Mouse (Mus musculus): ENCODE measurements at regions not wholly inside any gene's neighbourhood (a gene's known extent, or its start where the extent isn't known, plus 50 kb on each side); places are given as distances from the start of the nearest gene placed in this dataset.

DNA sequence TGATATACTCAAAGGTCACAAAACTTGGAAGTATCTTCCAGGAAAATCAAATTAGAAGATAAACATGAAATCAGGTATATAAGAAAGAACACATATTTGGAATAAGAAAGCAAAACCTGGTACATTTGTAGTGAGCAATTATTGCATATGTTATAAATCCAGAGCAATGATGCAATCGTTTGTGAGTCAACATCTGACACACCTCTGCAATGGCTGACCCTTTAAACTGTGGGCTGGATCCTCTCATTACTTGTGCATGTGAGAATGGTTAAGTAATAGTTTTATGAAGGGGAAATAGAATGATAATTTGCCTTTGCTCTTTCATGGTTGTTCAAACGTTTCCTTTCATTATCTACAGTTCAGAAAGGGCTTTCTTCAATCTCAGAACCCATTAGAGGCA lies 165.0 kb upstream of the Klf7 start:
- H3K9ac ChIP-seq (replicated peaks), result no peak overlapping the region
- 69% methylated on average over 2 of the region's 2 CpGs for WGBS
- no peak overlapping the region for H3K4me3 ChIP-seq (replicated peaks)
- H3K27ac ChIP-seq, result no peak overlapping the region
- no peak for ATAC-seq (ENCODE audit: insufficient number of reproducible peaks, insufficient read depth, low FRiP score, low TSS enrichment, low read depth)
- H3K4me1 ChIP-seq (replicated peaks), result peaks cover 4% of the 10 kb centered on the region; the same call in 1 of the 2 replicates
- H3K9me3 ChIP-seq, result no peaks in the 10 kb centered on the region
- H3K27me3 ChIP-seq, result 0 out of 2 replicates have a peak, but pooled peaks cover 3% of the 10 kb centered on the region
- no peak overlapping the region for H3K4me2 ChIP-seq
- no peaks in the 10 kb centered on the region for H3K36me3 ChIP-seq

DNA sequence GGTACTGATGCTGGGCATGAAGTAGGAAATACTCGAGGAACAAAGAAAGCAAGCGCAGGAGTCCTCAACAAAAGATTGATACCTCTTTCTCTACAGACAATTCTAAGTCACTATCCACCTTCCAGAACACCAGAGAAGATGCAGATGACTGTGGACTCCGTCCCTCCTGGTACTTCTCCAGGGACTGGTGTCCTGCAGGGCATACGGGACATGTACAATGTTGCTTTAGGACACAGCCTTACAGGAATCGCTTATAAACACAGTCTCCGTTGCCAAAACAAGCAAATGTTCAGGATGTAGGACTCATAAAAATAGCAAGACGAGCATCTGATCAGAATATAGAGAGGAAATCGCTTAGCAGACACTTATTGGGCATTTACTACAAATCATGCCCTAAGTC lies 162.6 kb upstream of the Klf7 start:
- Histone ChIP-seq H3K4me3 (replicated peaks) (no peak overlapping the region), H3K9ac (replicated peaks) (no peak overlapping the region), H3K27me3 (0 out of 2 replicates have a peak, but pooled peaks cover 3% of the 10 kb centered on the region), H3K27ac (no peak overlapping the region), H3K4me2 (no peak overlapping the region), H3K36me3 (no peaks in the 10 kb centered on the region), H3K4me1 (replicated peaks) (peaks cover 4% of the 10 kb centered on the region; the same call in 1 of the 2 replicates), H3K9me3 (no peaks in the 10 kb centered on the region)
- 82% methylated on average over 8 of the region's 8 CpGs for WGBS
- ATAC-seq (ENCODE audit: insufficient number of reproducible peaks, insufficient read depth, low FRiP score, low TSS enrichment, low read depth), result no peak

DNA sequence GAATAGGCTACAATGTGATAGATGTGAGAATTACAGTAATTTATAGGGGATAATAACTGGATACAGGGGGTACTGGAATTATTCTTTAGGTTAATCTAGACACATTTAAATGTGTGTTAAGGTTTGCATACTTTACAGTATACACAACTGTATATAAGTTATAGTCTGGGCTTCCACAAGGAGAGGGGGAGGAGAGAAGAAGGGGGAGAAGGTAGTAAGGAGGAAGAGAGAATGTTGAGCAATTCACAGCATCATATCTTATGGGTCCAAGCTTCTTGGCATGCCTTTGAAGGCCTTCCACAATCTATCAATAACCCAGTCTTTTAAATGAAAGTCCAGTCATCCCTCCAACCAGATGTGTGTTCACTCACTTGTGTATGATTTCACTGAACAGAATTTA lies 153.8 kb upstream of the Klf7 start:
- Histone ChIP-seq H3K4me2 (no peak overlapping the region), H3K9me3 (no peaks in the 10 kb centered on the region), H3K4me1 (replicated peaks) (no peaks in the 10 kb centered on the region; the same call in 1 of the 2 replicates), H3K27me3 (no peaks in the 10 kb centered on the region), H3K27ac (no peak overlapping the region), H3K9ac (replicated peaks) (no peak overlapping the region), H3K4me3 (replicated peaks) (no peak overlapping the region), H3K36me3 (no peaks in the 10 kb centered on the region)
- ATAC-seq (ENCODE audit: insufficient number of reproducible peaks, insufficient read depth, low FRiP score, low TSS enrichment, low read depth), result no peak

DNA sequence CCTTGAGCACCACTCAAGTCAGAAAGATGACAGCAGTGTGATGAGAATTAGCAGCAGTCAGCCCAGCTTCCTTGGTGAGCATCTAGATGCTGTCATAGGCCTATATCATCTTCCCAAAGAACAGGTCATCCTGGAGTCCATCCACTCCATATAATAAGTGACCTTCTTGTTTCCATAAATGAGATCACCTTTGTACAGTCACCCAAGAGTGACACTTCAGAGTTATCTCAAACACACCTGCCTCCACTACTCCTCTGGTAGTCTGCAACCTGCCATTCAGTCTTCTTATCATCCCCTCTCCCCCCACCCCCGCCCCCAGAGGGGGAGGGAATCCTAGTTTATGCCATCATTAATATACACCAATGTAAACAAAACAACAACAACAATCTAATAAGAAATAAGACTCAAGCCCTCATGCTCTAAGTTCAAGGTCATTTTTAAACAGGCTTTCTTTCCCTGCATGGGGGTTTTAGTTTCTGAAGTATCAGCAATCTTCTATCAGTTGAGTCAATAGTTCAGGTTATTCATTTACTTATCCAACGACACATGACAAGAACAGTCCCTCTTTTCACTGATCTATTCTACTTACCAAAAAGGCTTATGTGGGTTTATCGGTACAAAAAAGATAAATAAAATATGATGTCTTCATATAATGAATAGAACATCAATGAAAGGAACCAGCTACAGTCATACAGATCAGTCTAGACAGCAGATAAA lies 153.2 kb upstream of the Klf7 start:
- H3K4me3 ChIP-seq (replicated peaks), result no peak overlapping the region
- no peaks in the 10 kb centered on the region for H3K36me3 ChIP-seq
- no peaks in the 10 kb centered on the region; the same call in 1 of the 2 replicates for H3K4me1 ChIP-seq (replicated peaks)
- H3K27me3 ChIP-seq, result no peaks in the 10 kb centered on the region
- no peak overlapping the region for H3K27ac ChIP-seq
- H3K9ac ChIP-seq (replicated peaks), result no peak overlapping the region
- H3K4me2 ChIP-seq, result no peak overlapping the region
- ATAC-seq (ENCODE audit: insufficient number of reproducible peaks, insufficient read depth, low FRiP score, low TSS enrichment, low read depth), result no peak
- 88% methylated on average over 3 of the region's 3 CpGs for WGBS
- H3K9me3 ChIP-seq, result no peaks in the 10 kb centered on the region

DNA sequence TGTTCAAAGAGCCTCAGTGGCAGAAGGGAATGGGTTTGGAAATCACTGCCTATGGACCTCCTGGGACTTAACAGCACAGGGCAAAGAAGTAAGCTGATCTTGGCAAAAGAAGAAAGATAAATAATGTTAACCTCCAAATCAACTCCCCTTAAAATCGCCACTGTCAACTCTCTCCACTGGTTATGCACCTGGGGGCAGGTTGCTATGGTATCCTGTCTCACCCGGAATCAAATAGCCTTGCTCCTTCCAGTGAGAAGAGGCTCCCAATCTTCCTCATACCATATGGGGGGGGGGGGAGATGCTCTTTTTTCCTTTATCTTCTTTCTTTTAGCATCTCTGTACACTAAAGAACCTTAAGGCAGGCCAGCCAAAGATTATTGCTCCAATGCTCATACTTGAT lies 135.2 kb upstream of the Klf7 start:
- Histone ChIP-seq H3K4me2 (no peak overlapping the region), H3K9me3 (no peaks in the 10 kb centered on the region), H3K4me1 (replicated peaks) (no peaks in the 10 kb centered on the region), H3K27me3 (no peaks in the 10 kb centered on the region), H3K9ac (replicated peaks) (no peak overlapping the region), H3K27ac (no peak overlapping the region), H3K36me3 (no peaks in the 10 kb centered on the region), H3K4me3 (replicated peaks) (no peak overlapping the region)
- 67% methylated on average over 2 of the region's 2 CpGs for WGBS
- ATAC-seq (ENCODE audit: insufficient number of reproducible peaks, insufficient read depth, low FRiP score, low TSS enrichment, low read depth), result no peak

DNA sequence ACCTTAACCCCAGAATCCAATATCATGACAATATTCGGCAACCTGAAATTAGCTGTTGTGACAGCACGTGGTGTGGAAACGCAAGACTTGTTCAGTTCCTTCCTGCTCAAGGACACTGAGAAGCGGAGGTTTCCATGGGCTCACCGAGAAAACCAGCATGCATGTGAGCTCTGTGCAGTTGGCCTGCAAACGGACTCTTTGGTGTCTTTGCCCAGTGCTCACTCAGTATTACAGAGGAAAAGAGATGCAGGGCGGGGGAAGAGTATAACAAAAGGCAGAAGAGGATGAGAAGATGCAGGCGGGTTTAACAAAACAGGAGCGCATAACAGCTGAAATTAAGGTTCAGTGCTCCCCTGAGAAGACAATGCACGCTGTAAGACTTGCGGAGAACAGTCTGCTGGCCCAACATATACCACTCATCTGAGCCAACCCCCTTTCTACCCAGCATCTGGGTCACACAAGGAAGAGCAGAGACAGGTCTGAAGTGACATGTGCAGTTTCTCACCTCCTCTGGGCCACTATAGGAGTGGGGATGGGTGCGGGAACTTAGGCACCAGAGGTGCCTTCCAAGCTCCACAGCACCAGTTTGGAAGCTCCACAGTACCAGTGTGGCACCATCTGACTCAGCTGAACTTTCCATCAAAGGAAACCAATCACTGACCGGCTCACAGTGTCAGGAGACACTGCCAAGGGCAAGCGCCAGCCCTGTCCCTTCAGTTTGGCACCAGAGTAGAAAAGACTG lies 133.6 kb upstream of the Klf7 start:
- Histone ChIP-seq H3K9ac (replicated peaks) (no peak overlapping the region), H3K4me2 (no peak overlapping the region), H3K4me1 (replicated peaks) (no peaks in the 10 kb centered on the region), H3K27me3 (no peaks in the 10 kb centered on the region), H3K27ac (no peak overlapping the region), H3K36me3 (no peaks in the 10 kb centered on the region), H3K4me3 (replicated peaks) (no peak overlapping the region), H3K9me3 (no peaks in the 10 kb centered on the region)
- WGBS, result 83% methylated on average over 14 of the region's 14 CpGs
- ATAC-seq (ENCODE audit: insufficient number of reproducible peaks, insufficient read depth, low FRiP score, low TSS enrichment, low read depth), result no peak

DNA sequence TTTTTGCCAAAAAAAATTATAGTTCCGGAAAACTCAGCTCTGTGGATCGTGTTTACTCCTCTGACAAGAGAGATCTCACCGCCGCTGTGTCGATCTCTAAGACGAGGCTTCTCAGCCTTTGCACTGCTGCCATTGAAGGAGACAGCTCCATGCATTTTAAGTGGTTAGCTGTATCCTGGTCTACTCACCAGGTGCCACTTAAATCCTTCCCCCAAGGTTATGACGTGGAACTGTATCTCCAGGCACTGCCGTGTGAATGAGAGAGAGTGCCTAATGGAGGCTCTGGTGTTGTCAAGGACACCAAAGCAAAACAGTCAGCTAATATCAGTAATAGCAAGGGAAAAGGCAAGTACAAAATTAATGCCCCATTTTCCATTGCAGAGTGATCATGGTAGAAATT lies 132.6 kb upstream of the Klf7 start:
- ATAC-seq (ENCODE audit: insufficient number of reproducible peaks, insufficient read depth, low FRiP score, low TSS enrichment, low read depth), result no peak
- WGBS, result 81% methylated on average over 8 of the region's 8 CpGs
- H3K27me3 ChIP-seq, result no peaks in the 10 kb centered on the region

DNA sequence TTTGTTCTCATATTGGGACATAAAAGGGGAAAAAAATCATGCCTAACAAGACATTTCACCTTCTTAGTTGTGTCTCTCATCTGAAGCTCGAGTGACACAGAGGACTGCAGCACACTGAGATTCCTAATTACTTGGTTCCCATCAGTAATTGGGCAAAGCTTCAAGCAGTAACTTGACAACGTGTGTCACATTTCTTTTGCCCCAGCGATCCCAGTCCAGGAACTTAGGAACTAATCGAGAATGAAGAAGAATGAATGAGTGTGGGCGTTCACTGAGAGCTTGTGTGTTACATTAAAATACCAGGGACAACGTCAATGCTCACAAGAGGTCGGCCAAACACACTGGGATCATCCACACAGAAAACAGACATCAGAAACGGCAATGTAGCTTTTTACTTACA lies 131.9 kb upstream of the Klf7 start:
- no peak overlapping the region for H3K9ac ChIP-seq (replicated peaks)
- no peak overlapping the region for H3K27ac ChIP-seq
- H3K36me3 ChIP-seq, result no peaks in the 10 kb centered on the region
- WGBS, result 71% methylated on average over 8 of the region's 8 CpGs
- no peaks in the 10 kb centered on the region for H3K4me1 ChIP-seq (replicated peaks)
- H3K9me3 ChIP-seq, result no peaks in the 10 kb centered on the region
- H3K4me2 ChIP-seq, result no peak overlapping the region
- H3K4me3 ChIP-seq (replicated peaks), result no peak overlapping the region
- ATAC-seq (ENCODE audit: insufficient number of reproducible peaks, insufficient read depth, low FRiP score, low TSS enrichment, low read depth), result no peak
- no peaks in the 10 kb centered on the region for H3K27me3 ChIP-seq

More for the DNA sequence above, 132.6 kb upstream of the Klf7 start:
- Histone ChIP-seq H3K27ac (no peak overlapping the region), H3K4me3 (replicated peaks) (no peak overlapping the region), H3K4me1 (replicated peaks) (no peaks in the 10 kb centered on the region), H3K4me2 (no peak overlapping the region), H3K9me3 (no peaks in the 10 kb centered on the region), H3K9ac (replicated peaks) (no peak overlapping the region), H3K36me3 (no peaks in the 10 kb centered on the region)

DNA sequence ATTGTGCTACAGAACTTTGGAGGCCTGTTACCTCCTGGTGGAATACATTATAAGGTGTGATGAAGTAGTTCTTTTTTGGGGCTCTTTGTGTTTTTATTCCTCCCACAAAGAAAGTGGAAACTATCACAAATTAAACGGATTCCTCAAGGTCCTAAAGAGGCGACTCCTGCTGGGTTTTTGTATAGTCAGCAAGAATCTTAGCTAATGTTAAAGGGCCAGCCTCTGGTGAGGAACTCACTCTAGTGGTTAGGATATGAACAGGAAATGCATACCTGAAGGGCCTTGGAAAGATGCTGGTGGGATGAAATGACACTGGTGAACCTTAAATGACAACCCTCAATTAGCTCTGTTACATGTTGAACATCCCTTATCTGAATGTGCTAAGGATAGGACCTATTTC lies 120.3 kb upstream of the Klf7 start:
- H3K4me3 ChIP-seq (replicated peaks), result no peak overlapping the region
- no peaks in the 10 kb centered on the region for H3K36me3 ChIP-seq
- no peaks in the 10 kb centered on the region for H3K27me3 ChIP-seq
- H3K27ac ChIP-seq, result no peak overlapping the region
- ATAC-seq (ENCODE audit: insufficient number of reproducible peaks, insufficient read depth, low FRiP score, low TSS enrichment, low read depth), result no peak
- H3K4me1 ChIP-seq (replicated peaks), result no peaks in the 10 kb centered on the region
- H3K4me2 ChIP-seq, result no peak overlapping the region
- no peaks in the 10 kb centered on the region for H3K9me3 ChIP-seq
- WGBS, result 68% methylated on average over 2 of the region's 2 CpGs
- no peak overlapping the region for H3K9ac ChIP-seq (replicated peaks)

DNA sequence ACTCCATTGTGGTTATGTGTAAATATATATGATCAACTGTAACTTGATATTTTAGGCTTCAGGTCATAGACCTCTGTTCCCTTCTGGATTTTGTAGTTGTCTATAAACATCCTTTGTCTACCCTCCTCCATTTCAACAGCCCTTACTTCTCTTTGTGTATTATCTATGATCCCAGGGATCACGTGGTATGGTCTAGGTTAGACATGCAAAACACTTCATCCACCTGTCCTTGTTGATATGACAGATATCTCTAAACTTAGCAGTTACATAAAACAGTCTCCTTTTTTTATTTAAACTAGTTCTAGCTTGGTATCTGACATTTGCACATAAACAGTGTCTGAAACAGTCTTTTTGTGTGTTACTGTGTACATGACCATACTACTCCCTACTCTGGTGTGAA lies 107.6 kb upstream of the Klf7 start:
- Histone ChIP-seq H3K9me3 (no peaks in the 10 kb centered on the region), H3K4me3 (replicated peaks) (no peak overlapping the region), H3K4me2 (no peak overlapping the region), H3K27me3 (no peaks in the 10 kb centered on the region), H3K36me3 (no peaks in the 10 kb centered on the region), H3K9ac (replicated peaks) (no peak overlapping the region), H3K4me1 (replicated peaks) (peaks cover 8% of the 10 kb centered on the region), H3K27ac (no peak overlapping the region)
- WGBS, result 90% methylated on average over 1 of the region's 1 CpGs
- no peak for ATAC-seq (ENCODE audit: insufficient number of reproducible peaks, insufficient read depth, low FRiP score, low TSS enrichment, low read depth)

DNA sequence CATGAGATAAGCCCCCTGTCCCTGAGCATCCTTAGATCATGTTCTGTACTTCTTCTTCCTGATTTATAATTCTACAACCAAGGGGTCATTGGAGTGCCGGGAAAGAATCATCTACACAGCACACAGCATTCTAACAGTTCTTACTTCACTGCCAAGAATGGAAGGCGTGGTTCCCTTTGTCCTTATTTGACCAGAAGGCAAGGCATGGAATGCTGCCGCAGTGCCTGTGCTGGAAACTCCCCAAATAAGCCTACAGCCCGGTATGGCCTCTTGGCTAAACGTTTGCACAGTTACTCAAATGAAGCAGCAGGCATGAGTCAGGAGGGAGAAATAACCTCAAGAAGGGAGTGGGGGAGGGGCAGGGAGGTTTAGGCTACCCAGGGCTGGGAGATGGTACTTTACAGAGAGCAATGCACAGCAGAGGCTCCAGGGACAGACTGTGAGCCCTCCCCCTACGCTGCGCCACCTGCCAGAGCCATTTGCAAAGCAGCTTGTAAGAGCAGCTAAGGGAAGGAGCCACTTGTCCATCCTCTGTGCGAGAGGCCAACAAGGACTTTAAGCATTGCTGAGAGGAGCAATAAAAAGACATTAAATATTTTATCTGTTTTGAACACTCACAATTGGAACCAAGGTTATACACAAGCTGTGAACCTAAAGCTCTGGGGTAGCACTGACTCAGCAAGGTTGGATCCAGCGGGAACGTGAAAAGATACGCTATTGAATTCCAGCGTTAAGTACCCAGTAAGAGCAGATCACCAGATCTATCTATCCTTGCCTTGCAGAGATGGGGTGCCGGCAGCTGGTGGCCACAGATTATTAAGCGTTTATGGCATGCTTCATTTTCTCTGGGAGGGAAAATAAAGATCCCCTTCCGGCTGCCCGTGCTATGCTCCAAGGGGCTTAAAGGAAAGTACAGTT lies 104.2 kb upstream of the Klf7 start:
- Histone ChIP-seq H3K36me3 (no peaks in the 10 kb centered on the region), H3K4me2 (peak overlapping the region; percentile 30; the same call in 1 of the 2 replicates), H3K9me3 (no peaks in the 10 kb centered on the region), H3K4me3 (replicated peaks) (no peak overlapping the region), H3K9ac (replicated peaks) (no peak overlapping the region), H3K4me1 (replicated peaks) (peaks cover 8% of the 10 kb centered on the region), H3K27ac (no peak overlapping the region), H3K27me3 (no peaks in the 10 kb centered on the region)
- peak; percentile 73; the same call in 1 of the 2 replicates for ATAC-seq (ENCODE audit: insufficient number of reproducible peaks, insufficient read depth, low FRiP score, low TSS enrichment, low read depth)
- 37% methylated on average over 16 of the region's 16 CpGs for WGBS

Data from limb, embryonic 12.5 days (tissue).